Mouse (Mus musculus) limb, embryonic 14.5 days (tissue): ENCODE measurements around the gene Snx18. TPM values are rescaled to one million over a fixed set of nuclear protein-coding genes. Genes with fewer than 3 reads are reported as not detected.
A peak's percentile ranks its signal among the peaks of the same experiment; 100 is the strongest.

ENCODE experiments used
- ATAC-seq: fragments of 200-750 bp; cut with Nextera tagmentation; 2 replicates; pipeline ENCODE4 v1.8.0; 2017; ENCODE audit warnings: low read depth, moderate number of reproducible peaks, moderate TSS enrichment; ENCODE audit not compliant: low FRiP score
- DNase-seq: peaks from one replicate; pipeline ENCODE4 v3.0.0-alpha.2; 2015; ENCODE audit warnings: low spot score
- H3K27ac ChIP-seq: fragments of 300-500 bp; sonication (generic); replicated peaks from 2 replicates; pipeline ENCODE4 v1.5.1; 2014; ENCODE audit warnings: low read depth, mild to moderate bottlenecking, low read length, moderate library complexity, mixed read lengths
- H3K27me3 ChIP-seq: fragments of 300-500 bp; sonication (generic); 2 replicates; pipeline ENCODE4 v1.6.1; 2014; ENCODE audit warnings: low read length, mixed read lengths; ENCODE audit not compliant: control insufficient read depth, insufficient read depth
- H3K36me3 ChIP-seq: fragments of 300-500 bp; sonication (generic); 2 replicates; pipeline ENCODE4 v1.6.1; 2014; ENCODE audit warnings: mild to moderate bottlenecking, low read length, moderate library complexity, mixed read lengths; ENCODE audit not compliant: control insufficient read depth, insufficient read depth
- H3K4me1 ChIP-seq: fragments of 300-500 bp; sonication (generic); 2 replicates; pipeline ENCODE4 v1.6.1; 2014; ENCODE audit warnings: antibody characterized with exemption, low read length, mixed read lengths; ENCODE audit not compliant: control insufficient read depth, insufficient read depth
- H3K4me2 ChIP-seq: fragments of 300-500 bp; sonication (generic); replicated peaks from 2 replicates; pipeline ENCODE4 v1.6.1; 2014; ENCODE audit warnings: low read depth, mild to moderate bottlenecking, low read length, moderate library complexity; ENCODE audit not compliant: severe bottlenecking
- H3K4me3 ChIP-seq: fragments of 300-500 bp; sonication (generic); replicated peaks from 2 replicates; pipeline ENCODE4 v1.5.1; 2014; ENCODE audit warnings: low read length
- H3K9ac ChIP-seq: fragments of 300-500 bp; sonication (generic); 2 replicates; pipeline ENCODE4 v1.6.1; 2014; ENCODE audit warnings: mild to moderate bottlenecking, low read depth, low read length, moderate library complexity; ENCODE audit not compliant: severe bottlenecking
- H3K9me3 ChIP-seq: fragments of 300-500 bp; sonication (generic); 2 replicates; pipeline ENCODE4 v1.6.1; 2016; ENCODE audit warnings: low read length; ENCODE audit not compliant: control insufficient read depth
- POLR2A ChIP-seq: fragments of 200-500 bp; IDR thresholded peaks from 2 replicates; pipeline ENCODE4 v1.8.0; 2012; ENCODE audit warnings: inconsistent platforms, mild to moderate bottlenecking, moderate library complexity, borderline replicate concordance; ENCODE audit not compliant: insufficient read depth, insufficient read length; ENCODE audit errors: extremely low read depth
- WGBS: fragments of 180-500 bp; shearing (Covaris S2); extraction: QIAGEN DNeasy Blood & Tissue Kit; methylation state at CpG from one replicate; pipeline ENCODE4 v1.1.7; 2014; 5-methylcytosine and 5-hydroxymethylcytosine counted together
- polyA plus RNA-seq, 2 experiments: library from polyadenylated mRNA; depleted of rRNA in 1 of 2; stranded (reverse) in 1 of 2; unstranded in 1 of 2; fragments of >200 nt; fragmentation: Nextera tagmentation in 1 of 2; extraction: Ambion mirVana in 1 of 2; gene quantifications; 2 replicates each; pipeline versions ENCODE4 v1.2.1 to v1.2.3; 2012 to 2014

Snx18 gene
- polyA plus RNA-seq, 2 experiments, result 23.8 to 37.4 TPM

GRCm38 (mm10) chr13:113606741-113607358, 11.5 kb downstream of the Snx18 start:
- 84% methylated on average over 18 of the region's 18 CpGs for WGBS
- H3K36me3 ChIP-seq, result peaks cover 8% of the 10 kb centered on the region; the same call in 1 of the 2 replicates
- H3K4me1 ChIP-seq, result peaks cover 44% of the 10 kb centered on the region
- TF ChIP-seq POLR2A, result no peak
- no peak overlapping the region for H3K4me3 ChIP-seq
- no peak overlapping the region for H3K27ac ChIP-seq
- H3K9ac ChIP-seq, result no peak overlapping the region
- no peak overlapping the region for H3K4me2 ChIP-seq
- no peak for ATAC-seq
- H3K9me3 ChIP-seq, result no peaks in the 10 kb centered on the region
- no peaks in the 10 kb centered on the region for H3K27me3 ChIP-seq
- no peak for DNase-seq

- Histone ChIP-seq H3K9ac (no peak overlapping the region), H3K4me3 (no peak overlapping the region), H3K27me3 (no peaks in the 10 kb centered on the region), H3K4me1 (peaks cover 40% of the 10 kb centered on the region), H3K9me3 (no peaks in the 10 kb centered on the region), H3K27ac (no peak overlapping the region), H3K36me3 (peaks cover 8% of the 10 kb centered on the region; the same call in 1 of the 2 replicates), H3K4me2 (no peak overlapping the region)
- 91% methylated on average over 14 of the region's 14 CpGs for WGBS
- DNase-seq, result no peak
- TF ChIP-seq POLR2A, result no peak
- no peak for ATAC-seq
Measured at GRCm38 (mm10) chr13:113606131-113606530, 12.2 kb downstream of the Snx18 start.

DNA sequence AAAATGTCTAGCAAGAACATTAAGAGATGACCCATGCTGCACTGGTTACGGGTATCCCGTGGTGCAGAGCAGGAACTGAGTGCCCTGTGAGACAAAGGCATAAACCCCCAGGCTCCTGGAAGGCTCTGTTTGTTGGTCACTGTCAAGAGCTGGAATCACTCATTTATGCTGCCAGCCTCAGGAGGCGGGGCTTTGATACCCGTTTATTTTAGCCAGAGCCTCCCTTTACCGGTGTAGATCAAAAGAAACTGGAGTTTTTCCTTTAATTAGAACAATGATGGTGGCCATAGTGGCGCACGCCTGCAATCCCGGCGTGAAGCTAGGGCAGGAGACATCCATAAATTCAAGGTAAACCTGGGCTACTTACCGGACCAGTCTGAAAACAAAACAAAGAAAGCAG, 12.7 kb downstream of the Snx18 start:
- Histone ChIP-seq H3K4me3 (no peak overlapping the region), H3K9ac (no peak overlapping the region), H3K9me3 (no peaks in the 10 kb centered on the region), H3K27me3 (no peaks in the 10 kb centered on the region), H3K4me1 (peaks cover 40% of the 10 kb centered on the region), H3K36me3 (peaks cover 7% of the 10 kb centered on the region; the same call in 1 of the 2 replicates), H3K4me2 (no peak overlapping the region), H3K27ac (no peak overlapping the region)
- DNase-seq (no peak), ATAC-seq (no peak)
- WGBS, result 84% methylated on average over 10 of the region's 10 CpGs
- TF ChIP-seq POLR2A, result no peak

GRCm38 (mm10) chr13:113604321-113604720, 14.0 kb downstream of the Snx18 start:
- no peak overlapping the region for H3K4me2 ChIP-seq
- ATAC-seq (no peak), DNase-seq (no peak)
- 42% methylated on average over 6 of the region's 6 CpGs for WGBS
- TF ChIP-seq POLR2A, result no peak
- no peaks in the 10 kb centered on the region for H3K9me3 ChIP-seq
- peak overlapping the region; percentile 59 for H3K27ac ChIP-seq
- H3K9ac ChIP-seq, result no peak overlapping the region
- H3K36me3 ChIP-seq, result 0 out of 2 replicates have a peak, but pooled peaks cover 5% of the 10 kb centered on the region
- H3K4me3 ChIP-seq, result no peak overlapping the region
- no peaks in the 10 kb centered on the region for H3K27me3 ChIP-seq
- peaks cover 45% of the 10 kb centered on the region for H3K4me1 ChIP-seq

DNA sequence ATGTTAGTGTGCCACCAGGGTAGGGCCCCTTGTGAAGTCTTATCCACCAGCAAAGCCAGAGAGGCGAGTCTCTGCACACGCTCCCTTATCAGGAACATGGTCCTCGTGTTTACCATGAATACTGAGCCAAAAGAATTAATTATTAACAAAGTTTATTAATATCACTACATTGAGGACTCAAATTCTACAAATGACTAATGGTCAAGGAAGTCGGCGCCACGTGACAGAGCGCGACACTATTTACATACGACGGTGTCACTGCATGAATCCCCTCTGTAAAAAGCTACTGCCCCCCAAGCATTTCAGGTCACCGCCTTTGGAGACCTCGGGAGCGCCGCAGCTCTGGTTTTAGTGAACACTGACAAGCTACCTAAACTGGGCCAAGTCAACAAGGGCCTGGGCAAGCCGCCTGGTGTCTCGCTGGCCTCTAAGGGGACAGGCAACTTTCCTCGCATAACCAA, 15.5 kb downstream of the Snx18 start:
- WGBS, result 90% methylated on average over 17 of the region's 17 CpGs
- Histone ChIP-seq H3K9me3 (no peaks in the 10 kb centered on the region), H3K4me1 (peaks cover 43% of the 10 kb centered on the region), H3K9ac (no peak overlapping the region; the same call in 1 of the 2 replicates), H3K36me3 (0 out of 2 replicates have a peak, but pooled peaks cover 5% of the 10 kb centered on the region), H3K4me2 (no peak overlapping the region), H3K27me3 (no peaks in the 10 kb centered on the region), H3K27ac (0 out of 2 replicates have a peak overlapping the region, but pooled peaks have one; percentile 20), H3K4me3 (no peak overlapping the region)
- ATAC-seq (no peak), DNase-seq (no peak)
- no peak for TF ChIP-seq POLR2A
